Mouse (Mus musculus): ENCODE data around the gene Gm49450. TPM values are rescaled to one million over a fixed set of nuclear protein-coding genes. Genes with fewer than 3 reads are reported as not detected.
A peak's percentile ranks its signal among the peaks of the same experiment; 100 is the strongest.

Gm49450 gene
- total RNA-seq (2017), result 12.2 to 56.4 TPM in 2 of 3 replicates, not detected in the other

- ATAC-seq (replicated peaks; ENCODE audit: insufficient number of reproducible peaks, low FRiP score, low TSS enrichment, poor library complexity, severe bottlenecking), result peak; percentile 91
These were observed at the start of gene Gm49450, which contains the start of gene Tuba1a for GRCm38 (mm10) chr15:98953401-98954356. Gene Gm49450 (minus strand): TSS chr15:98953551. Gene Tuba1a (minus strand): TSS chr15:98953703.

GRCm38 (mm10) chr15:99001451-99001931, 48.1 kb upstream of the Gm49450 start:
- ATAC-seq (replicated peaks; ENCODE audit: insufficient number of reproducible peaks, low FRiP score, low TSS enrichment, poor library complexity, severe bottlenecking), result peak; percentile 37; the same call in 1 of the 2 replicates

DNA sequence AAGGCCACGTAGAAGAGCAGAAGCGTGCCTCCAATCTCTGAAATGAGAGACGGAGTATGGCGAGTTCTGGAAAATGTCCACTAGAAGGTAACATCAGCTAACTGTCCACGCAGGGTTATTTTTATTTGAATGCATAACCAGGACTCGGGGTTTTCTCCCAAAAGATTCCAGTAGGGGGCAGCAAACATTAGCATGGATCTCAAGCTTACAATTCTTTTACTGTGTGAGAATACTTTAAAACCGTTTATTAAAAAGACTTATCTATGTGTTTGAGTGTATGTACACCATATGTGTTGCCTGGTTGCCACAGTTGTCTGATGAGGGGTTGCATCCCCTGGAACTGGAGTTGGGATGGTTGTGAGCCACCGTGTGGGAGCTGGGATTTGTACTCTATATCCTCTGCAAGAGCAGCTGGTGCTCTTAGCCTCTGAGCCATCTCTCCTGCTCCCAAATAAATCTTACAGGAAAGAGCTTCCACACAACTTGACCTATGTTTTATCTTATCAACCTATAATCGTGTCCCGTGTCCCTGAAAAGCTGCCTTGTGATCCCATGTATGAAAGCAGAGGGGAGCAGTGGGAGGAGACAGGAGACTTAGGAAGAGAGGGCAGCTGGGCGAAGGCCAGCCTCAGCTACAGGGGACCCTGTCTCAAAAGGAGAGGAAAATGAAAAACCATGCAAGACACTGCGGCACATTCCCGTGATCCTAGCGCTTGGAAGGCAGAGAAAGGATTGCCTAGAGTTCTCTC, 47.4 kb upstream of the Gm49450 start:
- ATAC-seq (replicated peaks; ENCODE audit: insufficient number of reproducible peaks, low FRiP score, low TSS enrichment, poor library complexity, severe bottlenecking), result no peak

DNA sequence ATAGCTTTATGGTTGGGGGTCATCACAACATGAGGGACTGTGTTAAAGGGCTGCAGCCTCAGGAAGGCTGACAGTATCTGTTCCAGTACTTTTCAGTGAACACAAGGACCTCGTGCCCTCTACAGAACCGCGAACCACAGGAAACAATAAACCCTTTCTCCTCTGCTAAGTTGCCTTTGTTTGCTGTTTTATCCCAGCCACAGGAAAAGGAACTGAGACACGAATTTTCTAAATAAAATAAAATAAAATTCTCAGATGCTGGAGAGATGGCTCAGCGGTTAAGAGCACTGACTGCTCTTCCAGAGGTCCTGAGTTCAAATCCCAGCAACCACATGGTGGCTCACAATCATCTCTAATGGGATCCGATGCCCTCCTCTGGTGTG, 45.4 kb upstream of the Gm49450 start:
- ATAC-seq (replicated peaks; ENCODE audit: insufficient number of reproducible peaks, low FRiP score, low TSS enrichment, poor library complexity, severe bottlenecking), result no peak

- ATAC-seq (replicated peaks; ENCODE audit: insufficient number of reproducible peaks, low FRiP score, low TSS enrichment, poor library complexity, severe bottlenecking), result no peak
These were observed 44.8 kb upstream of the Gm49450 start for GRCm38 (mm10) chr15:98997938-98998774.

DNA sequence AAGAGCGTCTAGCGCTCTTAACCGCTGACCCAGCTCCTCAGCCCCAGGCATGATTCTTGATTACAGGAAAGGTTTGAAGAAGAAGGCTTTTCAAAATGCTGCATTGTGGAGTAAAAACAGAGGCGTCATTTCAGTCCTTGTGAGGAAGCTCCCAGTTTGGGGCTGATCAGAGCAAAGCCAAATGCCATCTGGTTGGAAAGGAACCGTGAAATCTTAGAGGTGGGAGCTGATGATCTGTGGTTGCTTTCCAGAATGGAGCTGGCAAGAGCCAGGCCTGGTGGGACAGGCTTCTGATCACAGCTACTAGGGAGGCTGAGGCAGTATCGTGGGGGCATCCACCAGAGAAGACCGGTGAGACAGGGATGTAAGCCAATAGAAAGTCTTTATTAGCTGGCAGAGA, 43.5 kb upstream of the Gm49450 start:
- no peak for ATAC-seq (replicated peaks; ENCODE audit: insufficient number of reproducible peaks, low FRiP score, low TSS enrichment, poor library complexity, severe bottlenecking)

DNA sequence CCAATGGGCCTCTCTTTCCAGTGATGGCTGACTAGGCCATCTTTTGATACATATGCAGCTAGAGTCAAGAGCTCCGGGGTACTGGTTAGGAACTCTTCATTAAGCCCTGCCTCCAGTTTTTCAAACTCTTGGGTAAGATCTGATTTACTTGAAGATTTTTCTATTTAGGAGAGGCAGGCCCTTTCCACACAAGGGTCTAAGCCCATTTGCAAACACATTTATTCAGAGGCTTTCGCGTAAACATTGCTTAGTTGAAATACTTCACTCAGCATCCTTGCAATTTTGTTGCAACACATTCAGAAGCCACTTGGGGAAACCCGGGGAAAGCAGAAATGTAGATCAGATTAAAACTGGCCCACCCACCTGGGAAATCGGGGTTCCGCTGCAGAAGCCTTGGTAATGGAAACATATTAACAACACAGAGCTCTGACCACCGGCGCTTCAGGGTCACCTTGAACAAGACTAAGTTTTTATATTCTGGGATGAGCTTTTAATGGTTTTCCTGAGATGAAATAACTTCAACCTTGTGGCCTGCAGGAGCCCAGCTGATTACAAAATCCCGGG, 41.7 kb upstream of the Gm49450 start:
- ATAC-seq (replicated peaks; ENCODE audit: insufficient number of reproducible peaks, low FRiP score, low TSS enrichment, poor library complexity, severe bottlenecking), result no peak

DNA sequence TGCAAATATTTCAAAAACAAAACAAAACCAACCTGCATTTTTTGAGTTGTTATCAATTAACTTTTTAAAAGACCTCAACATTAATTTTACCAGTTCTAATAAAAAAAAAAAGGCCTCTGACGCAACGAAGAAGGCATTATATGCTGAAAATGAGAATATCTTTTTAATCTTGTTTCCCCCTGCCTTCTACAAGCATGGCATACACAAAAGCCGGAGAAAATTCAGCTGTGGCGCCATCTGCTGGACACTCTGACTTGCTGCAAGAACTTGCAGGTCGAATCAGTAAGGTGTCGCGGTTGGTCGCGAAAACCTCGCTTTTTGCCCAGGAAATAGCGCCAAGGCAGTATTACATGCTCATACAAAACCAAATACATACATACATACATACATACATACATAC, 40.5 kb upstream of the Gm49450 start:
- peak; percentile 68 for ATAC-seq (replicated peaks; ENCODE audit: insufficient number of reproducible peaks, low FRiP score, low TSS enrichment, poor library complexity, severe bottlenecking)

DNA sequence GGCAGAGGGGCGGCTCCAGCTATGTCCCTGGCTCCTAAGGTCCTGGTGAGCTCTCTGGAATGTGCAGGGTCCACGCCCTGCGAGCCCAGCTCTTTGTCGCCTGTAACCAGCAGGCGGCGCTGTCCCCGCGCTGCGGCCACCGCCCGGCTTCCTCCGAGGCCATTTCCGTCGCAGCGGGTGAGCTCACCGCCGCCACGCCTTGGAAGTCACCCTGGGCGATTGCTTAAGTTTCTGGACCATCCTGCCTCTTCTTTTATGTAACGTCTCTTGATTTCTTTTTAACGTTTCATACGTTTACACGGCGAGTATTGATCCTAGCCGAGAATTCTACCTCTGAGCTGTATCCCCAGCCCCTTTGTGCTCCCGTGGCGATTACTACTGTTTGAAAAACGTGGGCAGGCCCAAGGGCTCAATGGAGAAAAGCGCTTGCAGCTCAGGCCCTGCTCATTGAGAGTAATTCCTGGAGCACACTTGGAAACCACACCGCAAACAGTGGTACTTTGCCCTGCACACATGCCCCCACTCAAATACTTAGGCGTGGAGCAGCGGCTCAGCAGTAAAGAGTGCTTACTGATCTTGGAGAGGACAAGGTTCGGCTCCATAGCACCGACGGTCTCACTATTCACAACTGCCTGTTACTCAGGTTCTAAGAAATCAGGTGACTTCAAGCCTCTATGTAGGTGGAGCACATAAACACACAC, 39.9 kb upstream of the Gm49450 start:
- peak; percentile 77 for ATAC-seq (replicated peaks; ENCODE audit: insufficient number of reproducible peaks, low FRiP score, low TSS enrichment, poor library complexity, severe bottlenecking)

GRCm38 (mm10) chr15:98992086-98992912, 38.9 kb upstream of the Gm49450 start:
- ATAC-seq (replicated peaks; ENCODE audit: insufficient number of reproducible peaks, low FRiP score, low TSS enrichment, poor library complexity, severe bottlenecking), result peak; percentile 76

GRCm38 (mm10) chr15:98991540-98992050, 38.2 kb upstream of the Gm49450 start:
- ATAC-seq (replicated peaks; ENCODE audit: insufficient number of reproducible peaks, low FRiP score, low TSS enrichment, poor library complexity, severe bottlenecking), result no peak

DNA sequence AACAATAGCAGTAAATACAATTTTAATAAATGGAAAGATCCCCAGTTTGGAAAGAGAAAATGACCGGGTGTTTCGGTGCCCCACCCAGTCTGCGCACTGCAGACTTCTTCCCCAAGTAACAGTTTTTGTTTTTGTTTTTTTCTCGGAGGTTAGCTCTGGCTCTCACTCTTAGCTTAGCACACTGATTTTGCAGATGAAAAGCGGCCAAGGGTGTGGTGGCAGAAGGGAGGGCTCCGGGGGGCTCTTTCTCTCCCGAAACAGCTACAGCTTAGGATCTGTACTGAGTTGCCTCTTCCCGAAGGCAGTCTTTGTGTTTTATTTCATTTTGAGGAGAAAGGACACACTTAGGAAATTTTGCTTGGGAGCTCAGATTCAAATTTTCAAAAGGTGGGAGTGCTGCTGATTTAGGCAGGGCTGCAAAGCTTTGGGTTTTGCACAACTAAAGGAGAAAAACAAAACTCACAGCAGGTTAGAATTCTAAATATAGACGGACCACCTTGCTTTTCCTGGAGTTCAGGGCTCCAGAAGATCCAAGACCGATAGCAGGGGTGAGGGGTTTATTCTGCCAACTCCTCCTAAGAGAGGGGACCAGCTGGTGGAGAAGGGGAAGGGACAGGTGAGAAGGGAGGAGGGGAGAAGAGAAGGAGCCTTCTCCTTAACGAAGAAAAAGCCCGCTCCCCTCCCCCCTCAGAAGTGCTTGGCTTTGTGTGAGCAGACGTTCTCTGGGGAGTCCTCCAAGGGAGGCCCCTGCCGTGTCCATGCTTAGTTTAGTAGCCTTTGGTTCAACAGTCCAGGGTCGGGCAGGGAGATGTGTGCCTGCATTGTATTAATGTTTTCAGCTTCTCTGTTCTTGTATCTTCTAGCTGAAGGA, 37.6 kb upstream of the Gm49450 start:
- ATAC-seq (replicated peaks; ENCODE audit: insufficient number of reproducible peaks, low FRiP score, low TSS enrichment, poor library complexity, severe bottlenecking), result no peak

GRCm38 (mm10) chr15:98989701-98990430, 36.5 kb upstream of the Gm49450 start:
- no peak for ATAC-seq (replicated peaks; ENCODE audit: insufficient number of reproducible peaks, low FRiP score, low TSS enrichment, poor library complexity, severe bottlenecking)

GRCm38 (mm10) chr15:98988787-98989186, 35.4 kb upstream of the Gm49450 start:
- no peak for ATAC-seq (replicated peaks; ENCODE audit: insufficient number of reproducible peaks, low FRiP score, low TSS enrichment, poor library complexity, severe bottlenecking)

DNA sequence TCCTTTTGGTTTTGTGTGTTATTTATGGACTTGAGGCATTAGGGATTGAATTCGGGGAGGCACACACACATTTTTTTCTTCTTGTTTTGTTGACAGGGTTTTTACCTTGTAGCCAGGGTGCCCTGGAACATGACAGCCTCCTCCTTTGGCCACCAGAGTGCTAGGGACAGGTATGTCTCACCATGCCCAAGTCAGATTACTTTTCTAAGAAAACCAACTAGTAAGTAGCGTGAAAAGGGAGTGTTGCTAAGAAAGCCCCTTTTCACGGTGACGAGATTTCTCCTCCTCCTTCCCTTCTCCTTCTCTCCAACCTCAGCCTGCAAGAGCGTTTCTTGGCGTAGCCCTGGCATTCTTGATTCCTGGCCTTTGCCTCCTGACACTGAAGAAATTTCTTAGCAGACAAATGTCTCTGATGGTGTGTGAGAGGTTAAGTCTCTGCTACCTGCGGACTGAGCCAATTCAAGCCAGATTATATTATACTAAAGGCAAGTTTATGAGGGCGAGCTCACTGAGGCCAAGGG, 34.4 kb upstream of the Gm49450 start:
- ATAC-seq (replicated peaks; ENCODE audit: insufficient number of reproducible peaks, low FRiP score, low TSS enrichment, poor library complexity, severe bottlenecking), result no peak

Data from monocyte, adult 5-6 weeks (primary cell).